Mouse (Mus musculus): ENCODE measurements around the gene Apln. TPM values are rescaled to one million over a fixed set of nuclear protein-coding genes. Genes with fewer than 3 reads are reported as not detected.

Apln gene
- polyA plus RNA-seq, 1 experiment: 0.02 TPM

GRCm38 (mm10) chrX:48033766-48034143 is 898 bp downstream of the Apln start:
- TF ChIP-seq GATA1 (IDR thresholded peaks at IDR 0.05; ENCODE audit: low read length): no peak

GRCm38 (mm10) chrX:48033024-48033423 is 1.6 kb downstream of the Apln start:
- TF ChIP-seq GATA1 (IDR thresholded peaks at IDR 0.05; ENCODE audit: low read length): no peak

GRCm38 (mm10) chrX:48031866-48032265 is 2.8 kb downstream of the Apln start:
- no peak for TF ChIP-seq GATA1 (IDR thresholded peaks at IDR 0.05; ENCODE audit: low read length)

- no peak for TF ChIP-seq GATA1 (IDR thresholded peaks at IDR 0.05; ENCODE audit: low read length)
Measured at GRCm38 (mm10) chrX:48030593-48030992, 4.1 kb downstream of the Apln start.

- TF ChIP-seq GATA1 (IDR thresholded peaks at IDR 0.05; ENCODE audit: low read length): no peak
Measured at GRCm38 (mm10) chrX:48022811-48023210, 11.8 kb downstream of the Apln start.

GRCm38 (mm10) chrX:48019940-48020339 is 14.7 kb downstream of the Apln start:
- TF ChIP-seq GATA1 (IDR thresholded peaks at IDR 0.05; ENCODE audit: low read length): no peak

- TF ChIP-seq GATA1 (IDR thresholded peaks at IDR 0.05; ENCODE audit: low read length): no peak
Measured at GRCm38 (mm10) chrX:48019359-48019758, 15.3 kb downstream of the Apln start.

GRCm38 (mm10) chrX:48016906-48017601 is 17.6 kb downstream of the Apln start:
- no peak for TF ChIP-seq GATA1 (IDR thresholded peaks at IDR 0.05; ENCODE audit: low read length)

- no peak for TF ChIP-seq GATA1 (IDR thresholded peaks at IDR 0.05; ENCODE audit: low read length)
Measured at GRCm38 (mm10) chrX:48011656-48012055, 23.0 kb downstream of the Apln start.

GRCm38 (mm10) chrX:48006062-48006461 is 28.6 kb downstream of the Apln start:
- no peak for TF ChIP-seq GATA1 (IDR thresholded peaks at IDR 0.05; ENCODE audit: low read length)

- no peak for TF ChIP-seq GATA1 (IDR thresholded peaks at IDR 0.05; ENCODE audit: low read length)
Measured at GRCm38 (mm10) chrX:48004786-48005185, 29.9 kb downstream of the Apln start.

GRCm38 (mm10) chrX:48001151-48001550 is 33.5 kb downstream of the Apln start:
- TF ChIP-seq GATA1 (IDR thresholded peaks at IDR 0.05; ENCODE audit: low read length): no peak

GRCm38 (mm10) chrX:47998412-47998811 is 36.2 kb downstream of the Apln start:
- no peak for TF ChIP-seq GATA1 (IDR thresholded peaks at IDR 0.05; ENCODE audit: low read length)

- no peak for TF ChIP-seq GATA1 (IDR thresholded peaks at IDR 0.05; ENCODE audit: low read length)
Measured at GRCm38 (mm10) chrX:47992606-47993005, 42.0 kb downstream of the Apln start.

GRCm38 (mm10) chrX:47988024-47988423 is 46.6 kb downstream of the Apln start:
- no peak for TF ChIP-seq GATA1 (IDR thresholded peaks at IDR 0.05; ENCODE audit: low read length)

GRCm38 (mm10) chrX:47985000-47985619 is 49.5 kb downstream of the Apln start:
- no peak for TF ChIP-seq GATA1 (IDR thresholded peaks at IDR 0.05; ENCODE audit: low read length)

- TF ChIP-seq GATA1 (IDR thresholded peaks at IDR 0.05; ENCODE audit: low read length): no peak
Measured at GRCm38 (mm10) chrX:47977078-47977477, 57.6 kb downstream of the Apln start.
